Mouse (Mus musculus) CH12.LX (cell line): Measurements from ENCODE around the gene Srcin1. TPM values are rescaled to one million over a fixed set of nuclear protein-coding genes. Genes with fewer than 3 reads are reported as not detected.

Source experiments
- DNase-seq: peaks from one replicate; pipeline ENCODE4 v3.0.0-alpha.2; 2013; ENCODE audit errors: extremely low read depth
- H3K27ac ChIP-seq: 2 replicates; pipeline ENCODE4 v1.5.1; 2012; ENCODE audit warnings: low read depth, mild to moderate bottlenecking, control low read depth, moderate library complexity; ENCODE audit not compliant: insufficient read depth
- H3K27me3 ChIP-seq: replicated peaks from 2 replicates; pipeline ENCODE3; 2012; ENCODE audit warnings: inconsistent platforms
- H3K36me3 ChIP-seq, 2 experiments: replicated peaks in 1 of 2; 2 replicates each; pipeline versions ENCODE3 to v1.6.1; 2012; ENCODE audit warnings: inconsistent platforms in 1 of 2, low read length in 1 of 2, mild to moderate bottlenecking in 1 of 2, mixed read lengths in 1 of 2, moderate library complexity in 1 of 2; ENCODE audit not compliant: control insufficient read depth in 1 of 2, insufficient read depth in 1 of 2
- H3K4me1 ChIP-seq, 2 experiments: 2 replicates each; pipeline ENCODE4 v1.6.1; 2012; ENCODE audit warnings: inconsistent platforms in 1 of 2, moderate library complexity in 1 of 2; ENCODE audit not compliant: insufficient read depth in 2 of 2, control insufficient read depth in 1 of 2
- H3K4me2 ChIP-seq: 2 replicates; pipeline ENCODE4 v1.6.1; 2012; ENCODE audit warnings: low read depth, mild to moderate bottlenecking, control low read depth; ENCODE audit not compliant: poor library complexity, insufficient read depth, severe bottlenecking
- H3K4me3 ChIP-seq, 3 experiments: fragments of 150-350 bp in 1 of 3; sonication (generic) in 1 of 3; replicated peaks in 1 of 3; 2 replicates each; pipeline versions ENCODE3 to v1.5.1; 2011 to 2012; ENCODE audit warnings: low read depth in 2 of 3, low read length in 2 of 3, mild to moderate bottlenecking in 2 of 3, moderate library complexity in 2 of 3, control low read depth in 1 of 3, improper control_type of control experiment in 1 of 3, inconsistent platforms in 1 of 3, mixed read lengths in 1 of 3; ENCODE audit not compliant: poor library complexity in 1 of 3
- H3K79me2 ChIP-seq: replicated peaks from 2 replicates; pipeline ENCODE4 v1.6.1; 2012; ENCODE audit warnings: mild to moderate bottlenecking, moderate library complexity; ENCODE audit not compliant: control insufficient read depth, poor library complexity, insufficient read depth, severe bottlenecking; ENCODE audit errors: extremely low read depth
- H3K9ac ChIP-seq: 2 replicates; pipeline ENCODE4 v1.6.1; 2012; ENCODE audit warnings: low read depth, mild to moderate bottlenecking, control low read depth, moderate library complexity; ENCODE audit not compliant: insufficient read depth
- H3K9me3 ChIP-seq: replicated peaks from 2 replicates; pipeline ENCODE3; 2012; ENCODE audit warnings: low read length, inconsistent platforms, mixed read lengths
- BHLHE40 ChIP-seq: IDR thresholded peaks from 2 replicates; pipeline ENCODE4 v1.6.1; 2011; ENCODE audit warnings: mild to moderate bottlenecking, low read depth, low read length, improper control_type of control experiment
- CHD2 ChIP-seq: IDR thresholded peaks from 2 replicates; pipeline ENCODE4 v1.6.1; 2011; ENCODE audit warnings: low read length, improper control_type of control experiment
- CTCF ChIP-seq, 2 experiments: IDR thresholded peaks in 1 of 2; conservative IDR thresholded peaks in 1 of 2; 2 replicates each; pipeline ENCODE4 v1.5.1; 2011 to 2012; ENCODE audit warnings: low read depth in 2 of 2, low read length in 2 of 2, improper control_type of control experiment in 1 of 2, inconsistent platforms in 1 of 2, mild to moderate bottlenecking in 1 of 2, moderate library complexity in 1 of 2
- EP300 ChIP-seq: IDR thresholded peaks from 2 replicates; pipeline ENCODE4 v1.6.1; 2011; ENCODE audit warnings: low read length, improper control_type of control experiment
- GABPA ChIP-seq: IDR thresholded peaks from 2 replicates; pipeline ENCODE4 v1.6.1; 2012; ENCODE audit warnings: low read depth, low read length, improper control_type of control experiment, inconsistent platforms; ENCODE audit not compliant: insufficient replicate concordance
- JUND ChIP-seq: conservative IDR thresholded peaks from 2 replicates; pipeline ENCODE4 v1.6.1; 2011; ENCODE audit warnings: low read depth, low read length, improper control_type of control experiment
- KAT2A ChIP-seq: IDR thresholded peaks from 2 replicates; pipeline ENCODE4 v1.6.1; 2012; ENCODE audit warnings: low read length, improper control_type of control experiment, inconsistent platforms; ENCODE audit not compliant: insufficient replicate concordance
- MAFK ChIP-seq: IDR thresholded peaks from 2 replicates; pipeline ENCODE4 v1.6.1; 2011; ENCODE audit warnings: low read length, improper control_type of control experiment; ENCODE audit not compliant: insufficient replicate concordance
- MAX ChIP-seq: IDR thresholded peaks from 2 replicates; pipeline ENCODE4 v1.6.1; 2011; ENCODE audit warnings: low read length, improper control_type of control experiment
- MAZ ChIP-seq: IDR thresholded peaks from 2 replicates; pipeline ENCODE4 v1.6.1; 2012; ENCODE audit warnings: low read depth, mild to moderate bottlenecking, inconsistent platforms, low read length, improper control_type of control experiment, moderate library complexity
- MEF2A ChIP-seq: IDR thresholded peaks from 2 replicates; pipeline ENCODE4 v1.6.1; 2014; ENCODE audit warnings: low read depth, mild to moderate bottlenecking, inconsistent platforms, low read length, improper control_type of control experiment, borderline replicate concordance
- NRF1 ChIP-seq: IDR thresholded peaks from 2 replicates; pipeline ENCODE4 v1.6.1; 2014; ENCODE audit warnings: low read depth, mild to moderate bottlenecking, inconsistent platforms, low read length, improper control_type of control experiment, moderate library complexity
- POLR2A ChIP-seq: IDR thresholded peaks from 2 replicates; pipeline ENCODE4 v1.6.1; 2011; ENCODE audit warnings: low read depth, mild to moderate bottlenecking, improper control_type of control experiment, low read length
- POLR2AphosphoS2 ChIP-seq: IDR thresholded peaks from 2 replicates; pipeline ENCODE4 v1.6.1; 2011; ENCODE audit warnings: low read depth, low read length, improper control_type of control experiment
- RAD21 ChIP-seq: IDR thresholded peaks from 2 replicates; pipeline ENCODE4 v1.6.1; 2011; ENCODE audit warnings: low read depth, mild to moderate bottlenecking, low read length, improper control_type of control experiment, moderate library complexity
- TCF12 ChIP-seq: IDR thresholded peaks from 2 replicates; pipeline ENCODE4 v1.6.1; 2014; ENCODE audit warnings: low read depth, mild to moderate bottlenecking, inconsistent platforms, low read length, improper control_type of control experiment
- USF1 ChIP-seq: IDR thresholded peaks from 2 replicates; pipeline ENCODE4 v1.6.1; 2014; ENCODE audit warnings: low read depth, mild to moderate bottlenecking, inconsistent platforms, low read length, improper control_type of control experiment
- USF2 ChIP-seq: conservative IDR thresholded peaks from 2 replicates; pipeline ENCODE4 v1.6.1; 2011; ENCODE audit warnings: low read depth, low read length, improper control_type of control experiment
- ZC3H11A ChIP-seq: IDR thresholded peaks from 2 replicates; pipeline ENCODE4 v1.6.1; 2012; ENCODE audit warnings: low read depth, mild to moderate bottlenecking, inconsistent platforms, low read length, improper control_type of control experiment
- ZKSCAN1 ChIP-seq: IDR thresholded peaks from 2 replicates; pipeline ENCODE4 v1.6.1; 2012; ENCODE audit warnings: low read depth, inconsistent platforms, low read length, improper control_type of control experiment, borderline replicate concordance
- dilution Hi-C: fragments of 300-500 bp; cut with MboI; formaldehyde crosslinking; loops from 2 replicates; pipeline ENCODE4 v1.14.3; 2020; ENCODE audit warnings: low sequenced_read_pairs; ENCODE audit not compliant: extremely low pct_unique_long_range_greater_than_20kb, extremely low pct_ligation_motif_present
- in situ Hi-C: fragments of 300-500 bp; cut with MboI; formaldehyde crosslinking; loops from 3 replicates; pipeline ENCODE4 v1.14.3; 2019; ENCODE audit warnings: low sequenced_read_pairs, low pct_ligation_motif_present, low pct_unique_long_range_greater_than_20kb, mixed read lengths
- polyA plus RNA-seq: library from polyadenylated mRNA; unstranded; fragments of >175 nt; gene quantifications from 2 replicates; pipeline ENCODE4 v1.2.1, GENCODE M21; 2012; ENCODE audit warnings: low read depth; ENCODE audit not compliant: insufficient read length
- total RNA-seq, 2 experiments: library from RNA; depleted of rRNA; stranded (reverse); fragments of 300-350 nt in 1 of 2; fragments of >200 nt in 1 of 2; gene quantifications; 2 replicates each; pipeline ENCODE4 v1.2.3; 2012 to 2014

Gene Srcin1
- total and polyA plus RNA-seq, 3 experiments = 0.08 to 0.09 TPM; not detected in 1

DNA sequence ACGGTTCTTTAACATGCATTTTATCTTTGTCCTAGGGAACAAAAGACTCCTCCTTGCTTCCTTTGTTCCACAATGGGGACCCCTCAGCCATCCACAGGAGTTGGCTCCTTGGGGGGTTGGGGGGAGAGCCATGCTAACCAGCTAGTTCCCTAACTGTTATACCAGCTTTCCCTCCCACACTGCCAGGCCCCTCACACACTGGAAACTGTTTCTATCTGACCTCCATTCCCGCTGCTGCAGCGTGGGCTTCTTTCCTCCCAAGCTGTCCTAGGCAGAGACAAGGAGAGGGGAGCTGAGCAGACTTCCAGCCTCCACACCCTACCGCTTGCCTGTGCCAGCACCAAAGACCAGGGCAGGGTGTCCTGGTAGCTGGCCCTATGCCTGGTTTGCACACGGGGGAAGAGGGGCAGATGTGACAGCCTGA is 6.7 kb downstream of the Srcin1 start:
- no peak for DNase-seq
- TF ChIP-seq ZC3H11A = no peak
- TF ChIP-seq CTCF (conservative IDR thresholded peaks at IDR 0.05 in 1 of 2, IDR thresholded peaks at IDR 0.05 in 1 of 2; ENCODE audit: low read depth in 2 of 2, low read length in 2 of 2) = no peak
- H3K4me2 ChIP-seq = no peak overlapping the region
- no peak overlapping the region for H3K27ac ChIP-seq
- dilution Hi-C loops (no loop called here), in situ Hi-C loops (loop anchor here (5.0 kb wide), 1 partner anchor 37 kb away; no protein-coding TSS in a partner anchor)
- H3K79me2 ChIP-seq = no peaks in the 10 kb centered on the region
- no peak overlapping the region for H3K9ac ChIP-seq
- H3K9me3 ChIP-seq = no peaks in the 10 kb centered on the region
- H3K4me3 ChIP-seq = no peak overlapping the region
- H3K27me3 ChIP-seq = peaks cover 100% of the 10 kb centered on the region
- H3K36me3 ChIP-seq = no peaks in the 10 kb centered on the region
- peaks cover 2 to 5% of the 10 kb centered on the region in 2 experiments; a peak in 2 of 4 replicates for H3K4me1 ChIP-seq

DNA sequence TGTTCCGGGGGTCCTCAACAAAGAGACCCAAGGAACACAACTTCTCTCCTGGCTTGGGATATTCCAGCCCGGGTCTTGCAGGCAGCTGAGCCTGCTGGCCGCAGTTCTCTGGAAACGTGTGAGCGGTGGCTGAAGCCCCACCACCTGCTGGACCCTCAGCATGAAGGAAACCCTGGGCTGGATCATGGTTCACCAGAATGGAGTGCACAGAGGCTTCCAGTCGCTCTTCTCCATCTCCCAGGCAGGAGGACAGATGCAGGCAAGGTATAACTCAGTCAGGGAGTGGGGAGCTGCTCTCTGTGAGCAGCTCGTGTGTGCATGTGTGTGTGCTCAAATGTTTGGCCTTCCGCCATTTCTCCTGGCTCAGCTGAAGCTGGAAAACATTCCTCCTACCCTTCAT is 7.3 kb downstream of the Srcin1 start:
- peak; percentile 78 for DNase-seq
- H3K36me3 ChIP-seq = no peaks in the 10 kb centered on the region
- no peak overlapping the region for H3K9ac ChIP-seq
- H3K9me3 ChIP-seq = no peaks in the 10 kb centered on the region
- H3K79me2 ChIP-seq = no peaks in the 10 kb centered on the region
- no peak overlapping the region for H3K4me3 ChIP-seq
- H3K4me1 ChIP-seq = peaks cover 0 to 4% of the 10 kb centered on the region in 2 experiments; a peak in 1 of 4 replicates
- TF ChIP-seq KAT2A = no peak
- TF ChIP-seq JUND = no peak
- no peak for TF ChIP-seq ZC3H11A
- TF ChIP-seq CHD2 = no peak
- TF ChIP-seq BHLHE40 = peak; percentile 64; the same call in 1 of the 2 replicates
- TF ChIP-seq MAX = no peak
- no peak for TF ChIP-seq RAD21
- TF ChIP-seq NRF1 = no peak
- no peak for TF ChIP-seq POLR2AphosphoS2
- TF ChIP-seq GABPA = no peak
- TF ChIP-seq EP300 = no peak
- no peak for TF ChIP-seq MAFK
- no peak for TF ChIP-seq USF1
- TF ChIP-seq ZKSCAN1 = no peak
- TF ChIP-seq USF2 = peak; percentile 29; the same call in 1 of the 2 replicates
- TF ChIP-seq MAZ = peak; percentile 47; the same call in 1 of the 2 replicates
- TF ChIP-seq MEF2A = no peak; the same call in 1 of the 2 replicates
- TF ChIP-seq POLR2A = no peak
- no peak for TF ChIP-seq TCF12
- no peak for TF ChIP-seq CTCF (conservative IDR thresholded peaks at IDR 0.05 in 1 of 2, IDR thresholded peaks at IDR 0.05 in 1 of 2; ENCODE audit: low read depth in 2 of 2, low read length in 2 of 2)
- H3K27ac ChIP-seq = no peak overlapping the region
- peaks cover 100% of the 10 kb centered on the region for H3K27me3 ChIP-seq
- in situ Hi-C loops (loop anchor here (5.0 kb wide), 1 partner anchor 36 kb away; no protein-coding TSS in a partner anchor), dilution Hi-C loops (no loop called here)
- H3K4me2 ChIP-seq = no peak overlapping the region
